Mouse (Mus musculus) limb, embryonic 15.5 days (tissue): ENCODE data around the gene Lrif1. TPM values are rescaled to one million over a fixed set of nuclear protein-coding genes. Genes with fewer than 3 reads are reported as not detected.
"Not testable (repeated sequence)": the region's sequence is repeated elsewhere in the genome, so short reads cannot be mapped to it uniquely, and the experiment has no call there.

ENCODE experiments used
- ATAC-seq: fragments of 200-750 bp; cut with Nextera tagmentation; 2 replicates; pipeline ENCODE4 v1.8.0; 2017; ENCODE audit warnings: low read depth, moderate TSS enrichment; ENCODE audit not compliant: insufficient number of reproducible peaks, low FRiP score, low TSS enrichment
- H3K27ac ChIP-seq: fragments of 300-500 bp; sonication (generic); 2 replicates; pipeline ENCODE4 v1.5.1; 2015; ENCODE audit warnings: moderate library complexity, mild to moderate bottlenecking, inconsistent platforms
- H3K27me3 ChIP-seq: fragments of 300-500 bp; sonication (generic); 2 replicates; pipeline ENCODE4 v1.6.1; 2015; ENCODE audit warnings: inconsistent platforms
- H3K36me3 ChIP-seq: fragments of 300-500 bp; sonication (generic); 2 replicates; pipeline ENCODE4 v1.6.1; 2015; ENCODE audit warnings: inconsistent platforms
- H3K4me1 ChIP-seq: fragments of 300-500 bp; sonication (generic); 2 replicates; pipeline ENCODE4 v1.6.1; 2015; ENCODE audit warnings: inconsistent platforms
- H3K4me2 ChIP-seq: fragments of 300-500 bp; sonication (generic); 2 replicates; pipeline ENCODE4 v1.6.1; 2015; ENCODE audit warnings: mild to moderate bottlenecking, inconsistent platforms
- H3K4me3 ChIP-seq: fragments of 300-500 bp; sonication (generic); 2 replicates; pipeline ENCODE4 v1.5.1; 2015; ENCODE audit warnings: mild to moderate bottlenecking, inconsistent platforms
- H3K9ac ChIP-seq: fragments of 300-500 bp; sonication (generic); 2 replicates; pipeline ENCODE4 v1.6.1; 2015; ENCODE audit warnings: inconsistent platforms
- H3K9me3 ChIP-seq: fragments of 300-500 bp; sonication (generic); 2 replicates; pipeline ENCODE4 v1.6.1; 2016; ENCODE audit warnings: inconsistent platforms
- WGBS: fragments of 180-500 bp; shearing (Covaris S2); methylation state at CpG from one replicate; pipeline ENCODE4 v1.1.7; 2015; 5-methylcytosine and 5-hydroxymethylcytosine counted together
- polyA plus RNA-seq: library from polyadenylated mRNA; unstranded; fragments of >200 nt; fragmentation: Nextera tagmentation; extraction: Ambion mirVana; gene quantifications from 2 replicates; pipeline ENCODE4 v1.2.1, GENCODE M21; 2015

The Lrif1 gene
- 13.1 and 13.3 TPM in 2 replicates for polyA plus RNA-seq

- peak; percentile 86; the same call in 1 of the 2 replicates for ATAC-seq
- Histone ChIP-seq H3K9me3 (no peaks in the 10 kb centered on the region), H3K27me3 (no peaks in the 10 kb centered on the region), H3K36me3 (no peaks in the 10 kb centered on the region), H3K4me1 (no peaks in the 10 kb centered on the region), H3K9ac (peak within 1 kb of the TSS; percentile 42; the same call in 1 of the 2 replicates), H3K4me2 (peak within 1 kb of the TSS; percentile 60), H3K27ac (peak within 1 kb of the TSS; percentile 54; the same call in 1 of the 2 replicates), H3K4me3 (peak within 1 kb of the TSS; percentile 51)
- WGBS: under 1% methylated on average over 20 of the region's 20 CpGs
These were observed at the start of gene Lrif1 for GRCm38 (mm10) chr3:106684830-106685229. Gene Lrif1, plus strand, starts transcription at chr3:106684987.

GRCm38 (mm10) chr3:106672811-106673210, 12.0 kb upstream of the Lrif1 start:
- not testable (repeated sequence) for H3K9me3 ChIP-seq

GRCm38 (mm10) chr3:106685381-106685780, 594 bp downstream of the Lrif1 start:
- no peaks in the 10 kb centered on the region for H3K36me3 ChIP-seq
- H3K9ac ChIP-seq: peak overlapping the region; percentile 42; the same call in 1 of the 2 replicates
- H3K4me1 ChIP-seq: no peaks in the 10 kb centered on the region
- no peaks in the 10 kb centered on the region for H3K27me3 ChIP-seq
- no peak for ATAC-seq
- H3K4me3 ChIP-seq: peak overlapping the region; percentile 51
- H3K4me2 ChIP-seq: peak overlapping the region; percentile 60
- H3K9me3 ChIP-seq: no peaks in the 10 kb centered on the region
- H3K27ac ChIP-seq: no peak overlapping the region
- WGBS: 31% methylated on average over 1 of the region's 1 CpGs

More at GRCm38 (mm10) chr3:106672811-106673210, 12.0 kb upstream of the Lrif1 start:
- H3K4me3 ChIP-seq, H3K27ac ChIP-seq, H3K9ac ChIP-seq, H3K4me1 ChIP-seq, H3K36me3 ChIP-seq, H3K27me3 ChIP-seq, ATAC-seq, H3K4me2 ChIP-seq: not testable (repeated sequence)
- 72% methylated on average over 14 of the region's 14 CpGs for WGBS

- 0 out of 2 replicates have a peak, but pooled peaks cover 2% of the 10 kb centered on the region for H3K9me3 ChIP-seq
- peak; percentile 99 for ATAC-seq
- H3K9ac ChIP-seq: peak overlapping the region; percentile 50
- H3K4me2 ChIP-seq: peak overlapping the region; percentile 54
- H3K27me3 ChIP-seq: 0 out of 2 replicates have a peak, but pooled peaks cover 4% of the 10 kb centered on the region
- no peaks in the 10 kb centered on the region for H3K36me3 ChIP-seq
- no peaks in the 10 kb centered on the region for H3K4me1 ChIP-seq
- peak overlapping the region; percentile 97 for H3K27ac ChIP-seq
- WGBS: 2% methylated on average over 31 of the region's 31 CpGs
- peak overlapping the region; percentile 70 for H3K4me3 ChIP-seq
These were observed 36.7 kb downstream of the Lrif1 start for GRCm38 (mm10) chr3:106721397-106722027.

GRCm38 (mm10) chr3:106722028-106722945, 37.5 kb downstream of the Lrif1 start:
- no peaks in the 10 kb centered on the region for H3K36me3 ChIP-seq
- 2% methylated on average over 33 of the region's 33 CpGs for WGBS

GRCm38 (mm10) chr3:106755898-106756297, 71.1 kb downstream of the Lrif1 start:
- Histone ChIP-seq H3K4me3 (no peak overlapping the region), H3K9ac (no peak overlapping the region), H3K27ac (no peak overlapping the region)

More at GRCm38 (mm10) chr3:106722028-106722945, 37.5 kb downstream of the Lrif1 start:
- Histone ChIP-seq H3K4me3 (peak overlapping the region; percentile 70), H3K4me2 (peak overlapping the region; percentile 54), H3K9me3 (0 out of 2 replicates have a peak, but pooled peaks cover 2% of the 10 kb centered on the region), H3K9ac (peak overlapping the region; percentile 50), H3K27ac (peak overlapping the region; percentile 97), H3K4me1 (no peaks in the 10 kb centered on the region), H3K27me3 (0 out of 2 replicates have a peak, but pooled peaks cover 4% of the 10 kb centered on the region)
- ATAC-seq: peak; percentile 89

GRCm38 (mm10) chr3:106771834-106772233, 87.0 kb downstream of the Lrif1 start:
- Histone ChIP-seq H3K36me3 (no peaks in the 10 kb centered on the region), H3K4me3 (no peak overlapping the region), H3K4me2 (no peak overlapping the region), H3K4me1 (no peaks in the 10 kb centered on the region), H3K9me3 (no peaks in the 10 kb centered on the region), H3K9ac (no peak overlapping the region), H3K27ac (no peak overlapping the region), H3K27me3 (no peaks in the 10 kb centered on the region)
- WGBS: 86% methylated on average over 1 of the region's 1 CpGs
- ATAC-seq: no peak

More at GRCm38 (mm10) chr3:106755898-106756297, 71.1 kb downstream of the Lrif1 start:
- no peaks in the 10 kb centered on the region for H3K36me3 ChIP-seq
- 56% methylated on average over 1 of the region's 1 CpGs for WGBS
- H3K9me3 ChIP-seq: no peaks in the 10 kb centered on the region
- no peaks in the 10 kb centered on the region for H3K4me1 ChIP-seq
- ATAC-seq: no peak
- H3K4me2 ChIP-seq: no peak overlapping the region
- no peaks in the 10 kb centered on the region for H3K27me3 ChIP-seq

- Histone ChIP-seq H3K9me3 (no peaks in the 10 kb centered on the region), H3K4me1 (no peaks in the 10 kb centered on the region), H3K27ac (no peak overlapping the region), H3K27me3 (no peaks in the 10 kb centered on the region), H3K36me3 (no peaks in the 10 kb centered on the region), H3K9ac (no peak overlapping the region), H3K4me3 (no peak overlapping the region), H3K4me2 (no peak overlapping the region)
- ATAC-seq: no peak
- 72% methylated on average over 3 of the region's 3 CpGs for WGBS
These were observed 100.3 kb downstream of the Lrif1 start for GRCm38 (mm10) chr3:106785130-106785529.

Other genes starting within 250 kb of the Lrif1 start
- 5.8 and 6.4 TPM in 2 replicates for gene Dennd2d, start 202.6 kb upstream of the Lrif1 start, polyA plus RNA-seq
- gene Dram2, start 137.2 kb upstream of the Lrif1 start, polyA plus RNA-seq: 62.3 and 67.4 TPM in 2 replicates
- 75.5 and 77.7 TPM in 2 replicates for gene Cept1, start 137.2 kb upstream of the Lrif1 start, polyA plus RNA-seq
- gene Cd53, start 105.2 kb downstream of the Lrif1 start, polyA plus RNA-seq: 14.7 and 15.9 TPM in 2 replicates
- not detected in 2 replicates for gene Olfr266, start 141.3 kb downstream of the Lrif1 start, polyA plus RNA-seq